Mouse (Mus musculus) kidney, postnatal 4 days (tissue): ENCODE measurements at regions not wholly inside any gene's neighbourhood (a gene's known extent, or its start where the extent isn't known, plus 50 kb on each side); places are given as distances from the start of the nearest gene placed in this dataset.

Experiments
- DNase-seq, 2 experiments: peaks; one replicate each; pipeline ENCODE4 v3.0.0; 2021; ENCODE audit warnings: mixed read lengths in 2 of 2

DNA sequence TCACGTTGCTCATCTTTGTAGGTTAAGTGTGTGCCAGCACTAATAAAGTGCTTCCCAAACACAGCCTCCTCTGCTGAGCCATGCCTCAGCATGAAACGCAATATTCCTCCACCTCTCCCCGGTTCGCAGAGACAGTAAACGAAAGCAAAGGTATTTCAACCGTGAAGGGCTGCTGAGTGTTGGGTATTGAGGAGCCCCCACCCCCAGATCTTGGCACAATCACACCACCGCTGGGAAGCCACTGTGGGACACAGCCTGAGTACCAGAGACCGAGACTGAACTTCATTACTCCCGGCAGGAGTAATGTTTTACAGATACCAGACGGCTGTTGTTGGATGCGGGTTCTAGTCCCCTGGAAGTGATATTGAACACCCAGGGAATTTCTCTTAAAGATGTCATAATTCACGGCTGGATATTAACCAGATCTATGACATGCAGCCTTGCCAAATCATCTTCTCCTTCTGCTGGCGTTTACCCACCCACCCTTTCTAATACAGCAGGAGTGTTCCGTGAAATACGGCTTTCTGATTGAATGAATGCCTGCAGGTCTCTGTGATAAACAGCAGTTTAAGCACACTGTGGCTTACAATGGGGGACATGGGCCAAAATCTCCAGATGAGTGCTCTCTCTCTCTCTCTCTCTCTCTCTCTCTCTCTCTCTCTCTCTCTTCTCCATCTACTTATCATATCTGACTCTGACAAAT, 328.9 kb downstream of the Pax1 start:
- DNase-seq, result no peak

DNA sequence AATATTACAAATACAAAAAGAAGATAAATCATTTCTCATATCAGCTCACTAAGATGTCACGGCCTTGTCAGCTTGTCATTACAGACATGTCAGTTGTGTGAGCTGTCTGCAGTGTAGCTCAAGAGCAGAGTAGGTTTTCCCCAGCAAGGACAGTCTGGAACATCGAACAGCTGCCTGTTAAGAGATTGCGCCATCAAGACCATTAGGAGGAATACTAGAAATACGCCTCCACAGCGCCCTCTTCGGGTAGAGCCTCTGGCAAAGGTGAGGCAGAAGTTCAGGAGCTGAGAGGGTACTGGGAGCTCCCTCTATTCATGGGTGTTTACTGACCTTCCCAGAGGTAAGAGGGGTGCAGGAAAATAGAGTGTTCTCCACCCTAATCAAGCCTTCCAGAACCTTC, 327.0 kb downstream of the Pax1 start:
- peak; percentile 77 to 78 for DNase-seq

DNA sequence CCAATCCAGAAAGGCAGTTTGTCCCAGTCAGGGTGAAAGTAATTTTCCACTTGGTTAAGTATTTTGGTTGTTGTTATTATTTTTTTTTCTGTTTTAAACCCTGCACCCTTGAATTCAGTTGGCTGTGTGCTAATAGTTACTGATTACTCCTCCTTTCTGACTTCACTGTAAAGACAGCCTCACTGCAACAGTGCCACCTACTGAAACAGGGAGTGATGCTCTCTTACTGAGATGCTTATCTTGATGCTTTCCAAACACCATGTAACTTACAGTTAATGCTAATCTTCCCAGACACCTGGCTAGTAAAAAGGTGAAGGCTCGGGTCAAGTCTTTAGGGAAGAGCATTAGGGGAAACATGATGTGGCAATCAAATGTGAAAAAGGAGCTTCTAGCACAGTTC, 294.9 kb downstream of the Pax1 start:
- DNase-seq, result peak; percentile 48 to 54

DNA sequence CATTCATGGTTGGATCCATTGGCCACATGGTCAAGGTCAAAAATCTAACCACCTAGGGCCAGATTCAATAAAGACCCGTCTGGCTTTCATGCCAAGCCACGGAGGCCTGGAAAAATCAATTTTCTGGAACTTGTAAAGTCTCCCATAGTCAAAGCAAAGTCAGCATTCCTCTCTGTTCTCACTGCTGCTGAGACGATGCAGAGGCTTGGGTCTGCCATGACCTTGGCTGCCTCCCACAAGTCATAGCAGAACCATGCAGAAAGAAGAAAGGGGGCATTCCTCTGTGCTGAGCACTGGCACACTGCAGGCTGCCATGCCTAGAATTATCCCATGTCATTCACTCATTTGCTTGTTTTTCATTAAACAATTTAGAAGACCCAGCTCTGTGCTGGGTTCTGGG, 288.5 kb downstream of the Pax1 start:
- DNase-seq, result no peak

DNA sequence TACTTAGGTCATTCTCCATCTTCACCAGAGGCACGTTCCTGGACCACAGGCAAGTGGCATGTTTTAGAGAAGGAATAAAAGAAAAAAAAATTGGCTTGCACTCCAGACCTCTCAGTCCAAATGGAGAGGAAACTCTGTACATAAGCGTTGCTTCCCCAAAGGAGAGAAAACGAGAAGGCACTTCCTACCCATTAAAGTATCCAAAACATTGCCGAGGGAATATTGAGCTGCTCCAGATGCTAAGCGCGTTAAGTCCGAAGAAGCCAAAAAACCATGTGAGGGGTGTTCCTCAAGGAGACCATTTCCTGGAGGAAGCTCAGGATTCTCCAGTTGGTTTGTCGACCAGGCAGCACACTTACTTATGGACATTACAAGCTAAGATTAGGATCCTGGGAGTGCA, 286.2 kb downstream of the Pax1 start:
- DNase-seq, result peak; percentile 4 to 8

DNA sequence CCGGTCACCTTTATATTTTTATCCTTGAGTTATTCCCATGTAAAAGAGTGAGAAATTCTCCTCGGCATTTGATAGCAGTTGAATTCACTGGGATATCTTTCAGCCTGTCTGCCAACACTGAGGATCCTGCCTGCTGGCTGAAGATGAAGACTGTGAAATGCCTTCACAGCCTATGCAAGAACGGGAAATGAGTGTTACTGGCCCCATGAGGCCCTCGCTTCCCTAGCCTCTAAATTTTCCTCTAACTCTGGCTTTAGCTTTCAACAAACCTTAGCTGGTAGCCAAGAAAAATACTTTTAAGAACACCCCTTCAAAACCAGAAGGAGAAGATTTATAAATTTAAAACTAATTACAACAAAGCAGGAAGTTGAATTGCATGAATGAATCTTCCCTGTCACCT, 285.8 kb downstream of the Pax1 start:
- peak; percentile 4 to 19 for DNase-seq

DNA sequence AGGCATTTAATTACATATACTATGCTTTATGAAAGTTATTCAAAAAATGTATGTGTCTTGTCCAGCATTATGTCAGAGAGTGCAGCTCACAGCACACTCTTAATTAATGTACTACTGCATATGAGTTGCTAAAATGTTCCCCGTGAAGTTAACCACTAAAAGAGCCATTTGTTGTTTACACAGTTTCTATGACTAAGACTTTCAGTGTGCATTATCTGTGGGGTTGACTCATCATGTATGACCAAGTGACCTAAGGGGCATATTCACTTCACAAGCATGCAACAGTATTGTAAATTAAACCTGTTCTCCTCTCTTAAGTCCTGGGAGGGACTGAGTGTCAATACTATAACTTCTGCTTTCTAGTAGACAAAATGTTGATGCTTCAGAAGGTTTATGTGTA, 276.2 kb downstream of the Pax1 start:
- no peak for DNase-seq

DNA sequence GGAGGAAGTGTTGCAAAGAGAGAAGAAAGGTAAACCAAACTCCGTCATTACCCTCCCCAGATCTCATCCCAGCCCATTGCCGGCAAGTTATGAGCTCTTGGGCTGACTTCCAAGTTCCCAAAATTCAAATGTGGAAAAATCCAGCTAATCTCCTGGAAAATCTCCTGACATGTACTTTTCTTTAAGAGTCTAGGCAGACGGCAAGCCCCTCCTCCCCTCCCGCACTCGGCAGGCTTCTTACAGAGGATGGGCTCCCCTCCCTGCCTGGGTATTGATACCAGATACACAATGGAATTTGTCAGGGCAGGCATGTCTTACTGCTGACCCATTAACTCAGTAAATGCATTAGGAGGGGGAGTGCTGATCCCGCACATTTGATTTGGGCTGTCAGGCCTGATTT, 271.0 kb downstream of the Pax1 start:
- no peak for DNase-seq

DNA sequence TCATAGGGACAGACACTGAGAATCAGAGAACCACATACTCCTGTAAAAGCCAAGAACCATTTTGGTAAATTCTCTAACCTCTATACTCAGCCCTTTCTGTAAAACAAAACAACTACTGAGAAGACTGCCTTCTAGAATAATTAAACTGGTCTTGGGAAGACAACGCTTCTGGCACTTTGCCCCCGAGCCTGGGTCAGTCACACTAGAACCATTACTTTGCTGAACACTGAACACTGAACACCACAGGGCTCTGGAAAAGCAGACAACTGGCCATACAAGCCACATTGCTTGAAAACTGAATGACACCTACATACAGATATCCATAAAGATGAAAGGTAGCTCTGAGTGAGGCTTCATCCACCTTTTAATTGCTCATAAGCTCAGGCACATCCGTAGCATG, 268.0 kb downstream of the Pax1 start:
- peak; percentile 3 to 11 for DNase-seq

DNA sequence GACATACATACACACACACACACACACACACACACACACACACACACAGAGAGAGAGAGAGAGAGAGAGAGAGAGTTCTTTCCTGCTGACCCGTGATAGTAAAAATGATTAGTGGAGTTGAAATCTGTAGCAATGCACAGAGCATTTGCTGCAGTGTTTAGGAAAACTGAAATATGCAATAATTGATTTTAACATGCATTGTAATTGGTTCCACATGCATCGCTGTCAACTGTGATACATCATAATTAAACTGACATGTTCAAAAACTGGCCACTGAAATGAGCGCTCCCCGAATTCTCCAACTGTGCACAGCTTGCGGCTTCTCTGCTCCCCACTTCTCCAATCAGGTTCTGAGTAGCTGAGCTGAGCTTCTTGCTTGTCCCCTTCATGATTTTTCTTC, 265.4 kb downstream of the Pax1 start:
- no peak for DNase-seq

DNA sequence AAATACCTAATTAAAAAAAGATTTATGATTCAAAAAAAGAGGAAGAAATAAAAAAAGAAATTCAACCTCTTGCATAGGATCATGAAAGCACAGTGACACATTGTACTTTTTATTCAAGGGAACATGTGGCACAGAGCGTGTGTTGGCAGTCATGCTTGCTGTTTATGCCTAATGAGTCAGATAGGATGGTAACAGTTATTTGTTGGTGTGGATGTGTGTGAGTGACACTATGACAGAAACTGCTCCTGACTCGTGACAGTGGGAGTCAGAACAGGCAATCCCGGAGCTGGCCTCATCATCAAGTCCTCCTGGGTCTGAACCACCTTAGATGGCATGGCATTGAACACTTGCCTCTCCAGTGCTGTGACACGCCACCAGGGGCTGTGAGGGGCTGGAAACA, 261.4 kb downstream of the Pax1 start:
- no peak for DNase-seq

DNA sequence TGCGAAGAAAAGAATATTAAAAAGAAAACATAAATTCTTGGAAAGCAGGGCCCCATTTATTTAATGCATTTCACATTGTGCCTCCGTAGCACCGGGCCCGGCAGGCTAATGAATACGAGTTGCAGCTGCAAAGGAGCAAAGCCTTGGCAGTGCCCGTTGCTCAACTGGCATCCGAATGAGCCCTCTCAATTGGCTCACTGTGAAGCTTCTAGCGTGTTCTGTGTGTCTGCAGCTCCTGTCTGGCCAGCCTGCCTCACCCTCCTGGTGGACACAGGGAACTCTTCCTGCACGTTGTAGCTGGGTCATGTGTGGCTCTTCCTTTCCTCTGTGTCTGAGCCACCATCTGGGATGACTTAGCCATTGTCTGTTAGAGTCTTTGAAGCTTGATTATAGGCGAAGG, 256.1 kb downstream of the Pax1 start:
- DNase-seq, result no peak

DNA sequence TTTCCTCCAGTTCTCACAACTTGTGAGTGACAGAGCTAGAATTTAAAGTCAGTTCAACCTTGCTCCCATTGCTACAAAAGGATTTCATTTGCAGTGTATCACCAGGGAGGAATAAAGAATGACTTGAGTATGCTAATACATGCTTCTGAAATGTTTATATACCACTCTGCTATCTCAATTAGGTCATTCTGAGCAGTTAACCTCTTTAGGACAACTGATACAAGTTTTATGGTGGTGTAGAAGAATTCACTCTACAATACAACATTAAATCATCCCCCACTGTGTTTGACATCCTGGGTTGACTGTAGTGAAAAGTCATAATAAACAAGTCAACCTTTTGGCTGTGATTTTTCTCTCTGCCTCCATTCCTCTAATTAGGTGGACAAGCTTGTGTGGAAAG, 248.6 kb downstream of the Pax1 start:
- no peak for DNase-seq

DNA sequence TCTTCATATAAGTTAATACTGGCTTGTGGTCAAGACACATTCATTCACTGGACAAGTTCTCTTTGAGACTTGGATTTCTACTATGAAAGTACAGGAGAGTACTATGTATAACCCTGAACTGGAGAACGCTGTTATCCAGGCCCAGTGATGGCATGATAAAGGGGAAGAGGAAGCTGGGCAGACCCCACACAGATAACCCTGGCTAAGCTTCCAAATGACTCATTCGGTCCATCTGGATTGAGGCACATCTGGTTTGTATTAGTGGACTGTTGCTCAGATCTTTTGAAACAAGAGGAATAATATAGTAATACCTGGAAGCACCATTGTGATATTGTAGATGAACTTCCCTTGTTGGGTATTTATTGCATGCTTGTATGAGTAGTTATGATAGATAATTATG, 239.9 kb downstream of the Pax1 start:
- no peak for DNase-seq

DNA sequence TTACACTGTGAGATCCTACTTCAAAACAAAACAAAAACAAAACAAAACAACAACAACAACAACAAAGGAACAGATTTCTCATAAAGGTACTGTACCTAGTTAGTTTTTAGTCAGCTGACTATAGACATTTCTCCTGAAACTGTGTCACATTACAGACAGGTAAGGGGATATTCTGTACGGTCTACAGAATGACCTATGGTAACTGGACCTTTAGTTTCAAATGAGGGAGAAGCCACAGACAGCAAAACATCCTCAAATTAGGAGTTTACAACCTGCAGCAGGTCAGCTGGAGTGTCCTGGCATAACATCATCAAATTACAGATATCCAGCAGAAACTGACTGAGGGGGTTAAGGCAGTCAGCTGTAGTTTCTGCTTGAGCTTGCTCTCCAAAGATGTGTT, 210.7 kb downstream of the Pax1 start:
- no peak for DNase-seq

DNA sequence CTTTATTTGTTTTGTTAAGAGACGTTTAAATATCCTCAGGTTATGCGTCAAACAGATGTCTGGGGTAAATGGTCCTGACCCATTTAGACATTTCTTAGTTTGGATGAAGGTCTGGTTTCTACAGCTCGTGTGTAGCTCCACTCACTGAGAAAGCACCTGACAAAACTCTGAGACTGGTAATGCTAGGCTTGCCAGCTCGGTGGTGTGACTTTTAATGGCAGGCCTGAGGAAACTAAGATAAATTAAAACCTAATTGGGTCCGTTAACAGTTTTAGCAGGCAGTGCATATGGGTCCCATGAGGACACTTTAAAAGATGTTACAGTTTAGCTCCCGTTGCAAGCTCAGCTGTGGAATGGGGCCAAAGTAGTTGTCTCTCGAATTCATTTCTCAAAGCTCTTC, 199.5 kb downstream of the Pax1 start:
- DNase-seq, result no peak

DNA sequence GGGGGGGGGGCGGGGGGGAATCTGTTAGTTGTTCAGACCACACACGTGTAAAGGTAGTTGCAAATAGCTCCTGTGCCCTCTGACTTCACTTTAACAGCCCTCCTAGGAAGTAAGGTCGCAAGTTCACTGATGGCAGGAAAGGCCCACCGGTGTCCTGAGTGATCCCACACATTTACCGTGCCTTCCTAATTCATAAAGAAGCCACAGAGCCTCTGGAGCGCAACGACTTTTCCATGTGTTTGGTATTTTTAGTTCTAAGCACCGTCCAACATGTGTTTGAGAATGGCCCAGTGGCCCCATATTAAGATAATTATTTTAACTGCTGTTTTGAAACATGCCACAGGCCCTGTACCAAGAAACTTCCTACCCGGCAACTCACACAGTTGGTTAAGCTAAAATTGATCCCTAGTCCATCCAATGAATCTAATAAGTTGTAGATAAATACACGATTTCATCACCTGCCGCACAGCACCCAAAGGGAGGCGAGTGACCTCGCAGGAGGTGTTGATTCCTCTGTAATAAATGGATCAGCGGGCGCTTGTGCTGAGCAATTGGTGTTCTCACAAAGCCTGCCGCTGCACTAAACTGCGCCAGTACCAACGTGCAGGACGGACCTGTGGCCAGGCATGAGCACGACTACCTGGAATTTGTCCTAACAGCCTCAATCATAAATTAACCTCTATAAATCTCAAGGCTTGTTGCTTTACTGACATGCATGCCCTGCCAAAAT, 198.9 kb downstream of the Pax1 start:
- no peak for DNase-seq

DNA sequence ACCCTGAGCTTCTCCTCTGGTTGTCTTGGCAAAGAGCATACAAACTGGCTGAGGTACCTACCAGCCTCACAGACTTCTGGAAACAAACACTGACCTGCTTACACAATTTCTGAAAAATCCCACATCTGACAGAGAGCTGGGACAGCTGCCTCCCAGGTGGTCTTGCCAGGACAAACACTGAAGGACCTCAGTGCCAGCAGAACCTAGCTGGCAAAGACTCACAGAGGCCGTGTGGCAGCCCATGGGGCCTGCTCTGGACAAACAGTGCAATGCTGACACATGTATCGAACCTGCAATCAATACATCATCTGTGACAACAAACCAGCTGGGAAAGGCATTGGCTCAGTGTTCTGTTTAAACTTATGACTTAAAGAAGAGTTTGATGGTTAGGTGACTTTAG, 167.4 kb downstream of the Pax1 start:
- no peak for DNase-seq

DNA sequence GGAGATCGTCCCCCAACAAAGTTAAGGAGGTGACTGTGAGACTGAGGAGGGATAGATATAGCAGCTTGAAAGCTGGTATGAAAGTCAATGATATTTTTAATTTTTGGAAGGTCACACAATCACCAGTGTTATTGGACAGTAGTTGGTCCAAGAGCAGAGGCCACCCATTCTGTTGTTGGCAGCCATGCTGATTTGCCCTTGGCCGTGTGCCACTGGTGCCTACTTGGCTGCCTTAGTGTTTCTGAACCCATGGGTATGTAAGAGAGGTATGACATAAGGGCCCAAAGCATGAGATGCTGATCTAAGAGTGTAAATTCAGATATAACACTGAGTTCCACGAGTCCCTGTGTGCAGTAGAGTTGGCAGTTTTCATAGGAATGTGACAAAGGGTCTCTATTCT, 153.7 kb downstream of the Pax1 start:
- no peak for DNase-seq

DNA sequence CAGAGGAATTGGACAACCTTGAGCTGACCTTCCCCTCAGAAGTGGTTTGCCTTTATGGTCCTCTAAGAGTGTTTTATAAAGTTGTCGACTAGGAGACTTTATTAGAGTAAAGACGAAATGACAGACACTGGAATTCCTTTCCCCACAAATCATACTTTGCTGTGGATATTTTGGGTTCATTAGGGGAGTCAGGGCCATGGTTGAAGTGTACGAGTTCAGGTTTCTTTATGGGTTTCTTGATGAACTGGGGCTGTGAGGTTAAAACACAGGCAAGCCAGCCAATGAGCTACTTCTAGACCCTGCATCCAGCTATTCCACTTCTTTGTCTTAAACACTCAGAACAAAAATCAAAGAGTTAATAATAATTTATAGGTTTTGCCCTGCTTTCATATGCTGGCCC, 153.0 kb downstream of the Pax1 start:
- DNase-seq, result no peak

DNA sequence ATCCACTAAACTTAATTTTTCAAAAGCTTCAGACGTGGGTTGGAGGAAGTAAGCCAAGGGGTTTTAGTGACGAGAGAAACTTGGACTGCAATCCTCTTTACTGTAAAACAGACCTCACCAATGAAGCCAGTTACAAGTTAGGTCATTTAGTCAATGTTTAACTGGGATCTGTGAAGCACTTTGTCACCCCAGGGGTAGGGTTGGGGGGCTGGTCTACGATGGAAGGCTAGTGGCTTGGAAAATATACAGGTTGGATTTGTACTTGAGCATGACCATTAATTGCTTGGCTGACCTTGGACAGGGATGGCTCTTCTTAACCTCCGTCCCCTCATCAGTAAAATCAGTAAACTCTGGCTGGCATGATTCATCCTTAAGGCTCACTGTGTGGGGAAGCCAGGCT, 142.2 kb downstream of the Pax1 start:
- DNase-seq, result peak in 1 of 2 experiments; percentile 16

DNA sequence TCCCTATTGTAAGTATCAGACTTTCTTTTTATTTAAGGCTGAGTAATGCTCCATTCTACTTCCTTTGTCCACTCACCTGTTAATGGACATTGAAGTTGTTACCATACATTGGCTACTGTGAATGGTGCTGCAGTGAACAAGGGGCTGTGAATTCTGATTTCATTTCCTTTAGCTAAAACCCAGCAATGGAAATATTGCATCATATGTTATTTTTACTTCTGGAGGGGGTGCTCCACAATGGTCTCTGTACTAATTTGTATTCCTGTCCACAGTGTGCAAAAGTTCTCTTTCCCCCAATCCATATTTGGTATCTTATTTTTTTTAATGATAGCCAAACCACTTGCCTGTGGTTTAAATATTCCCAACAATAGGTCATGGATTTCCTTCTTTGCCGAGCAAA, 137.0 kb downstream of the Pax1 start:
- DNase-seq, result no peak

DNA sequence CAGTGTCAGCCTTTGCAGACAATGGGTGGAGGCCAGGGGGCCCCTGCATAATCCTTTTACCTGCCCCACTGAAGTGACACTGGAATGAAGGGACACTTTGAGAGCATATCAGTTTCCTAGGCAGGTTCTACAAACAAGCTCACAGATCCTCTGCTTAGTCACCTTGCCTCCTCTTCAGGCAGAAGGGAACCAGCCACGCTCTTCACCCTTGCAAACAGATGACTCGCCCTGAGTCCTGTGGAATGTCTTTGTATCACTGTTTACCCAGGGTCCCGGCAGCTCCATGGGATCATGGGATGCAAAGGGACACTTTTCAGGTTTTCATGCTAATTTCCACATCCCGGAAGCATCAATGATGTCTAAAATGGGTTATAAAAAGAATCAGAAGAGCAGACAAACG, 94.2 kb downstream of the Pax1 start:
- DNase-seq, result no peak

DNA sequence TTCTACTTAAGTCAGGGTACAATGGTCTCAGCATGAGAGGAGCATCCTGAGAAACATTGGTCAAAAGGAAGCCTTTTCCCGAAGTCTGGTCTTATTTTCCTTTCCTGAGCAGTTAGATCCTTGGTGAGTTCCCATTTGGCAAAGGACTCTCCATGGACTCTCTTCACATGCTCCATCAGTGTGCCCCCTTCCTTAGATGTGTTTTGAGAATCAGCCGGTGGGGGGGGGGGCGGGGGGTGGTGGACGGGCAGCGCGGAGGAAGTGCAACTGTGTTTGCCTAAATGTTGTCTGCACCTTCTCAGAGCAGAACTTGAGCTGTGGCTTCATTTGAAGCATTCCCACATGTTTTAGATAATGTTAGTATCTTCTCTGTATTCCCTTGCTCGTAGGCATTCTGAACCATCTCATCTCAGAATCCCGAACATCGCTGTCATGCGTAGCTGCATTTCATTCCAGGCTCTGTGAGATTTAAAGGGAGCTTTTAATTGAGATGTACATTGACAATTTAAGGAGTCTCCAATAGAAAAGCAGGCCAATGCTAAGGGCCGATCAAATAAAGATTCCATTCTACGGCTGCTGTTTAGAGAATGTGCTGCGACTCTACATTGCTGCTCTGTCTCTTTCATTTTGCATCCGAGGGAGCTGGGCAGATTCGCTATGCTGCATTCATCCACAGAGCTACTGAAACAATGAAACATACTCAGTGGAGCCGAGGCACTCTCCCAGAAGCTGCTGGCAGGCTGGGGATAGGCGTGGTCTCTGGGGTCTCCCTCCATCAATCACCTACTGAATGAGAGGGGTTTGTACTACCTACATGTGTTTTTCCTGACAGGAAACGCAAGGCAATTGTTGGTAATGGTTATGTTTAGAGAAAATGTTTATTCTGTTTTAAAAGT, 92.9 kb downstream of the Pax1 start:
- DNase-seq, result no peak
